Mouse (Mus musculus): ENCODE measurements around the gene Cnnm3. TPM values are rescaled to one million over a fixed set of nuclear protein-coding genes. Genes with fewer than 3 reads are reported as not detected.

The Cnnm3 gene
- 3.1 and 3.3 TPM in 2 replicates for polyA plus RNA-seq (2021; fragmentation: Nextera tagmentation)
- long read RNA-seq, experiment 1, full-length matches to known transcripts: 1 of 6 reads
- long read RNA-seq, experiment 1, partial matches to known transcripts: 5 of 6 reads
- long read RNA-seq, experiment 1, other reads (novel, unspliced or antisense): 0 of 6 reads
- long read RNA-seq, experiment 2, partial matches to known transcripts: 1 of 6 reads
- long read RNA-seq, experiment 2, other reads (novel, unspliced or antisense): 4 of 6 reads

DNA sequence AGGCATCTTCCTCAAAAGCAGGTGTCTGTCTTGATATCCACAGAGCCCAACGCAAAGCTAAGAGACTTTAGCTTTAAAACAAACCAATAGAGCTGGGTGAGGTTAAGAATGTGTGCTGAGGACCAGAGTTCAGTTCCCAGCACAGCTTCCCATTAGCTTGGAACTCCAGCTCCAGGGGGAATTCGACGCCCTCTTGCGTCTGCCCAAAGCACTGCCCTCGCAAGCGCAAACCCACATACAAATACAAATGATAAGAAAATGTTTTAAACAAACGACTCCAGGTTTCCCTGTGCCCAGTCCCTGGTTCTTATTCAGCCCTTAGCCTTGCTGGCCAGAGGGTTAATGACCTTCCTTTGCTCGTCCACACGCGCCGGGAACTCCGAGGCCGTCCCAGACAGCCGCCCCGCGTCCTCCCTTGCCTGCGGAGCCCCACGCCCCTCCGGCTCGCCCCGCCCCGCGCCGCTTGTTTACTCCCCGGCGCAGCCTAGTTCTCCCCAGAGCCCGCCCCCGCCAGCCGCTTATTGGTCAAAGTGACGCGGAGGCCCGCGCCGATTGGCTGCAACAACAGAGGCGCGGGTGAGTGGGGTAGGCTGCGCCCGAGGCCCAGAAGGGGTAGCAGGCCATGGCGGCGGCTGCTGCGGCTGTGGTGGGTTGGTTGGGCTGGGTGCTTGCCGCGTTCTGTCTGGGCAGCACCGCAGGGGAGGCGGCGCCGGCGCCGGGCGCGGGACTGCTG lies at the start of gene Cnnm3:
Gene Cnnm3 (plus strand): TSS at position 579 of the 733 bp plus-strand sequence.

DNA sequence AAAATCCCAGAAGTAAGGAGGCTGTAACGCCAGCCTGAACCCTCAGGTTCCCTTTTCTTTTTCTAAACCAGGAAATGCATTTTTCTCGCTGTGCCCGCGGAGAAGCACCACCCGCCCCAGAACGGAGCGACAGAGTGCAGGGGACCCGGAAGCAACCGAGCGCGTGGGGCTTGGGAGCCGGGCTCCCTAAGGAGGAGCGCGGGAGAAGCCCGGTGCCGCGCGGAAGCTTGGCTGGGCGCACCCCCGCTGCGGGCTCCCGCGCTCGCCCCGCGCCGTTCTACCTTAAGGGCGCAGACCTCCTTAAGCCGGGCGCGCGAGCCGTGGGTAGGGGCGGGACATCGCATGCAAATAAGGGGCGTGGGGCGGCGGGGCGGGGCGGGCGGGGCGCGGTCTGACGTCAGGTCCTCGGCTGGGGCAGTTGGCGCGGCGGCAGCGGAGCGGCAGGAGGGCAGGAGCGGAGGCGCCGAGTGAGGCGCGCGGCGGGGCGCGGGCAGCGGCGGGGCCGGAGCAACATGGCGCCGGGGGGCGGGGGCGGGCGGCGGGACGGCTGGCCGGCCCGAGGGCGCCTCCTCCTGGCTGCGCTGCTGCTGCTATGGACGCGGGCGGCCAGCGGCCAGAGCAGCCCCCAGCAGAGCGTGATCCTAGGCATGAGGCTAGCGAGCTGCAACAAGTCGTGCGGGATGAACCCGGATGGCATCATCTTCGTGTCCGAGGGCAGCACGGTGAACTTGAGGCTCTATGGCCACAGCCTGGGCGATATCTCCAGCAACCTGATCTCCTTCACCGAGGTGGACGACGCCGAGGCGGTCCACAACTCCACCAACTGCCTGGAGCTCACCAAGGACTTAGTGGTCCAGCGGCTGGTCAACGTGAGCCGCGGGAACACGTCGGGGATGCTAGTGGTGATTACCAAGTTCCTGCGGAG lies 40.2 kb upstream of the Cnnm3 start, which contains the start of gene Cnnm4:
Gene Cnnm4 (plus strand): TSS at position 440 of the 925 bp plus-strand sequence.

DNA sequence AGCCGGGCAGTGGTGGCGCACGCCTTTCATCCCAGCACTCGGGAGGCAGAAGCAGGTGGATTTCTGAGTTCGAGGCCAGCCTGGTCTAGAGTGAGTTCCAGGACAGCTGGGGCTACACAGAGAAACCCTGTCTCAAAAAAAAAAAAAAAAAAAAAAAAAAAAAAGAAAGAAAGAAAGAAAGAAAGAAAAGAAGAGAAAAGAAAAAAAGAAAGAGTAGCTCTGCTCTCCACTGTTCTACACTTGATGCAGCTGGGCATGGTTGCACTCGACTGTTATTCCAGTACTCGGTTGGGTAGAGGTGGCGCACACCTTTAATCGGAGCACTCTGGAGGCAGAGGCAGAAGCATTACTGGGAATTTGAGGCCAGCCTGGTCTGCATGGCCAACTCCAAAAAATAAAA lies 25.1 kb downstream of the Cnnm3 start, which contains the start of gene Ankrd23:
Gene Ankrd23 (minus strand): TSS at position 101 of the 400 bp plus-strand sequence.

DNA sequence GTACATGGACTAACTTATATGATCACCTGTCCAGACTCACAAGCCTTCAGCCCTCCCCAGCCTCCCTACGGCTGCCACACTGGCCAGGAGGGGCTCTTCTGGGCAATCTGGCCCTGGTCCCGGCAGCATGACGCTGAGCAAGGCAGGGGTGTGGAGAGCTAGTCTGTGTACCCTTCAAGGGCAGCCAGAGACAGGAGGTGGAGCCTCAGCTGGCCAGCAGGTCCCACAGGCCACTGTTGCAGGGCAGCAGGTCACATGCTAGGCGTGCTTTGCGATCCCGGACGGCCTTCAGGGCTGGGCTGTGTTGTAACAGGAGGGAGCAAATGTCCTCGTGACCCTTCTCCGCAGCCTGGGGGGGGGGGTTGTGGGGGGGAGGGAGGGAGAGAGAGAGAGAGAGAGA lies 27.5 kb downstream of the Cnnm3 start, which contains the start of gene Gm42417:
Gene Gm42417 (minus strand): TSS at position 244 of the 400 bp plus-strand sequence.

DNA sequence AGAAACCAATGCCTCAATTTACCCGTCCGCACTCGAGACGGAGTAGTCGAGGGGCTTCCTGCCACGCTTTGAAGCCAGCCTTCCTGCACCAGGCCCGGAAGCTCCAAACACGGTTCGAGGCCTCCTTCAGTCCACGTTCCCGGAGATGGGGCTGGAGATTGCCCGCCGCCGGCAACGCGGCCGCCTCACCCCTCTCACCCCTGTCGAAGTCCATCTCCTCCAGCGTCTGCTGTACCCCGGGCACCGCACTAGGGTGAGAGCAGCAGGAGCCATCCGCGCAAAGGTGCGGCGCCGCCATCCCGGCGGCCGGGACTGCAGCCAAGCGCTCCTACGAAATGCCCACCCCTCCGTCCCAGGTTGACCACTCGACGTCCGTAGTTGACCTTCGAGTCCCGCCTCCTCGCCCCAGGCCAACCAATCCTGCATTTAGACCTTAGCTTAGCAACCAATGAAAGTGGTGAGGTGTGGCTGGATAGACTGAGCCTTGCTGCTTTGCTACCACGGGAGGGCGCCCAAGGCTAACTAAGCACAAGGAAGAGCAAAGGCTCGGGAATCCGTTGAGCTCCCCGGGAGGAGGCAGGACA lies 35.3 kb downstream of the Cnnm3 start, which contains the start of gene Ankrd39:
Gene Ankrd39 (minus strand): TSS at position 558 of the 584 bp plus-strand sequence.

DNA sequence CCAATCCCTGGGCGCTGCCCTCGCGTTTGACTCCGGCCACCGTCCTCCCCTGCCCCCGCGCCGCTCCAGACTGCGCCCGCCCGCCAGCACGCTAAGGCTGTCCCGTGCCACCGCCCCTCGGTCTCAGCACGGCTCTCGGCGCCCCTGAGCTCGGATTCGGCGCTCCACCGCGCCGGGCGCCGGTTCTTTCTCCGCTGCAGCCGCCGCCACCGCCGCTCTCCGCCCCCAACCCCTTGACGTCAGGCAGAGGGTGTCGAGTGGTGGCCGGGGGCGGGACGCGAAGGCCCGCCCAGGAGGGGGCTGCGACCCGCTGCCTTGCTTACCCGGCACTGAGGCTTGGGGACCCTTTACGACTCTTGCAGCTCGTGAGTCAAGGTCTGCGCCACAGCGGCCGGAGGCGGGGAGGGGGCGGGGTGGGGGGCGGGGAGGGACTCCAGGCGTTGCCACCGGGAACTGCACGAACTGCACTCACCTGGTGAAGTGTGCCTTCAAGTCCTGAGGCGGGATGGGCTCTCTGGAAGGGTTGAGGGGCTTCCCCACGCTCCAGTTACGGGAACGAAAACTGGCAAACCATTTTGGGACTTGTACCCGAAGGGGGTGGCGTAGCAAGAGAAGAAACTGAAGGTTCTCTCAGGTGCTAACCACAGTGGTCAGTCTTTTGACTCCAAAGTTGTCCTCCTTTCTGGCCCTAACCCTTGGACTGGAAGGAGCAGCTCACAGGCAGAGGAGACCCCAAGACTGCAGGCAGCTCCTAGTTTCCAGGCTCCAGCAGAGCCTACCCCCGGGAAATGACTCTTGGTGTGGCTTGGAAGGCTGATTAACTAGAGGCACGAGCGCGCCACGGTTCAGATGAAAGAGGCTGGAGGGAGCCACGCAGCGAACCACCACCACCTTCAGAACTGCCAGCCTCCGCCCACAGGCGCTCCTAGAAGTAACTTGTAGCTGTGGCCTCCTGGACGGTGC lies 46.6 kb downstream of the Cnnm3 start, which contains the start of gene Sema4c:
Gene Sema4c (minus strand): TSS at position 319 of the 963 bp plus-strand sequence.

Other genes starting within 250 kb of the Cnnm3 start
- gene Neurl3, start 237.2 kb upstream of the Cnnm3 start, polyA plus RNA-seq (2021; fragmentation: Nextera tagmentation): 0.37 and 0.41 TPM in 2 replicates
- 5.3 and 6.2 TPM in 2 replicates for gene Arid5a, start 204.1 kb upstream of the Cnnm3 start, polyA plus RNA-seq (2021; fragmentation: Nextera tagmentation)
- 24.8 and 28.6 TPM in 2 replicates for gene Kansl3, start 142.7 kb upstream of the Cnnm3 start, polyA plus RNA-seq (2021; fragmentation: Nextera tagmentation)
- 0.26 and 0.71 TPM in 2 replicates for gene Fer1l5, start 139.6 kb upstream of the Cnnm3 start, polyA plus RNA-seq (2021; fragmentation: Nextera tagmentation)
- 27.2 and 32.8 TPM in 2 replicates for gene Lman2l, start 66.6 kb upstream of the Cnnm3 start, polyA plus RNA-seq (2021; fragmentation: Nextera tagmentation)
- 15.2 and 15.3 TPM in 2 replicates for gene Cnnm4, start 40.2 kb upstream of the Cnnm3 start, polyA plus RNA-seq (2021; fragmentation: Nextera tagmentation)
- gene Ankrd23, start 25.0 kb downstream of the Cnnm3 start, polyA plus RNA-seq (2021; fragmentation: Nextera tagmentation): 0.32 and 1.3 TPM in 2 replicates
- gene Gm42417, start 27.6 kb downstream of the Cnnm3 start, polyA plus RNA-seq (2021; fragmentation: Nextera tagmentation): 0.17 TPM in 1 of 2 replicates, not detected in the other
- gene Ankrd39, start 35.6 kb downstream of the Cnnm3 start, polyA plus RNA-seq (2021; fragmentation: Nextera tagmentation): 18.0 and 22.5 TPM in 2 replicates
- 0.31 and 1.8 TPM in 2 replicates for gene Sema4c, start 46.5 kb downstream of the Cnnm3 start, polyA plus RNA-seq (2021; fragmentation: Nextera tagmentation)
- gene Fam178b, start 171.3 kb downstream of the Cnnm3 start, polyA plus RNA-seq (2021; fragmentation: Nextera tagmentation): 0.68 and 1.2 TPM in 2 replicates
- 2,762 and 2,805 TPM in 2 replicates for gene Cox5b, start 179.6 kb downstream of the Cnnm3 start, polyA plus RNA-seq (2021; fragmentation: Nextera tagmentation)
- gene 4933424G06Rik, start 198.3 kb downstream of the Cnnm3 start, polyA plus RNA-seq (2021; fragmentation: Nextera tagmentation): 0.30 and 0.47 TPM in 2 replicates
- 164 and 184 TPM in 2 replicates for gene Actr1b, start 202.6 kb downstream of the Cnnm3 start, polyA plus RNA-seq (2021; fragmentation: Nextera tagmentation)
- gene Zap70, start 249.9 kb downstream of the Cnnm3 start, polyA plus RNA-seq (2021; fragmentation: Nextera tagmentation): 0.79 and 1.2 TPM in 2 replicates

Data from left cerebral cortex, adult 6 months (tissue).